Comparison of ENCODE assay signal across 22 mouse cellular contexts in the genomic region with DNA sequence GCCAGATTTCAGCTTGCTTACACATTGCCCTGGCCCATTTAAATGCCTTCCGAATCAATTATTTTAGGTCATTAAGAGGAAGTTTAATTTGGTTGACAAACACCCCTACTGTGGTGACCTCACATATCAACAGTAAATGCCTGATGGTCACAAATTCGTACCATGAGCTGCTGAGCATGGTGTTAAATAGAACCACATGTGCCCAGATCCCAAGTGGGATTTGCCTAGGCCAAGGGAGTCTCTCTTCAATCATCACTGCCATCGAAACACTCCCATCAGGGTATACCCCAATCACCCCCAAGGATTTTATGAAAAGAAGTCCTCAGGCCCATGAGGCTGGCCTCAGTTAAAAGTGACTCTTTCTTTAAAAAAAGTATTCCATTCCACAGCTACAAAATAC.
DNase-seq lines count a peak whose midpoint lies in the region; ATAC-seq lines count a peak whose summit lies in the region.
"Had no signal": no experiment of that assay in that cellular context is flagged by ENCODE, and none has a peak within 500 bp of the region (broad histone marks: within the 10 kb centered on the region; RNA-seq: fewer than 3 reads in every experiment).

No protein-coding gene starts in this region.

- H3K4me2 ChIP-seq in forebrain, embryonic 16.5 days (ENCODE audit: low read length) = no peak overlapping the region
- H3K4me2 ChIP-seq in forebrain, embryonic 11.5 days (ENCODE audit: low read depth, low read length, severe bottlenecking) = no peak overlapping the region
- H3K4me2 ChIP-seq in intestine, embryonic 16.5 days (ENCODE audit: low read depth, low read length) = no peak overlapping the region
- H3K4me2 ChIP-seq: heart, embryonic 11.5 days; hindbrain, embryonic 12.5 days; hindbrain, embryonic 15.5 days had no signal

- no peaks in the 10 kb centered on the region for H3K27me3 ChIP-seq in forebrain, embryonic 16.5 days (replicated peaks; ENCODE audit: control insufficient read depth, insufficient read depth, low read length)
- no peaks in the 10 kb centered on the region for H3K27me3 ChIP-seq in forebrain, embryonic 11.5 days (ENCODE audit: control insufficient read depth, insufficient read depth, low read length)
- H3K27me3 ChIP-seq in limb, embryonic 10.5 days (ENCODE audit: low read depth, poor library complexity, severe bottlenecking) = peaks cover 36% of the 10 kb centered on the region
- H3K27me3 ChIP-seq in intestine, embryonic 16.5 days (replicated peaks; ENCODE audit: control insufficient read depth, insufficient read depth, low read length) = no peaks in the 10 kb centered on the region
- H3K27me3 ChIP-seq: hindbrain, embryonic 12.5 days; hindbrain, embryonic 15.5 days had no signal

- peaks cover 9% of the 10 kb centered on the region for H3K4me1 ChIP-seq in forebrain, embryonic 16.5 days (replicated peaks; ENCODE audit: control insufficient read depth, insufficient read depth, low read length)
- H3K4me1 ChIP-seq in forebrain, embryonic 11.5 days (replicated peaks; ENCODE audit: control insufficient read depth, insufficient read depth, low read length) = 0 out of 2 replicates have a peak, but pooled peaks cover 3% of the 10 kb centered on the region
- H3K4me1 ChIP-seq in limb, embryonic 10.5 days = peaks cover 57% of the 10 kb centered on the region
- no peaks in the 10 kb centered on the region for H3K4me1 ChIP-seq in intestine, embryonic 16.5 days (ENCODE audit: control insufficient read depth, insufficient read depth, low read length)
- H3K4me1 ChIP-seq: hindbrain, embryonic 15.5 days had no signal

- H3K9ac ChIP-seq in forebrain, embryonic 16.5 days (replicated peaks; ENCODE audit: low read depth, low read length) = no peak overlapping the region
- no peak overlapping the region for H3K9ac ChIP-seq in forebrain, embryonic 11.5 days (ENCODE audit: low read length)
- H3K9ac ChIP-seq in intestine, embryonic 16.5 days (ENCODE audit: low read depth, low read length) = no peak overlapping the region
- H3K9ac ChIP-seq: hindbrain, embryonic 12.5 days; hindbrain, embryonic 15.5 days had no signal

- H3K9me3 ChIP-seq in forebrain, embryonic 16.5 days (ENCODE audit: control insufficient read depth, low read length) = no peaks in the 10 kb centered on the region
- H3K9me3 ChIP-seq in forebrain, embryonic 11.5 days (ENCODE audit: control insufficient read depth, low read length) = no peaks in the 10 kb centered on the region
- H3K9me3 ChIP-seq in limb, embryonic 10.5 days (replicated peaks) = no peaks in the 10 kb centered on the region
- H3K9me3 ChIP-seq in intestine, embryonic 16.5 days (ENCODE audit: control insufficient read depth, low read length) = no peaks in the 10 kb centered on the region
- H3K9me3 ChIP-seq: hindbrain, embryonic 12.5 days; hindbrain, embryonic 15.5 days had no signal

- no peak for DNase-seq in forebrain, embryonic 11.5 days (ENCODE audit: low spot score)
- peak; percentile 71 for DNase-seq in forelimb bud, embryonic 11.5 days (ENCODE audit: low read depth, low spot score)
- peak; percentile 64 for DNase-seq in limb, embryonic 10.5 days (ENCODE audit: low spot score)
- DNase-seq in gastrocnemius, postnatal 25 days = no peak
- DNase-seq: adrenal gland, adult 8-10 months; adrenal gland, postnatal 25 days; cerebellum, adult 11-12 months; cerebellum, adult 8-10 months; cerebellum, postnatal 10 days; cerebellum, postnatal 36 days; gastrocnemius, postnatal 10 days had no signal

- 72% methylated on average over 3 of the region's 3 CpGs for WGBS in forebrain, embryonic 16.5 days
- 73% methylated on average over 3 of the region's 3 CpGs for WGBS in forebrain, embryonic 11.5 days
- WGBS in limb, embryonic 10.5 days = 15% methylated on average over 3 of the region's 3 CpGs
- WGBS in intestine, embryonic 16.5 days = 86% methylated on average over 3 of the region's 3 CpGs

- H3K36me3 ChIP-seq in forebrain, embryonic 16.5 days (ENCODE audit: control insufficient read depth, insufficient read depth) = no peaks in the 10 kb centered on the region
- no peaks in the 10 kb centered on the region for H3K36me3 ChIP-seq in forebrain, embryonic 11.5 days (ENCODE audit: control insufficient read depth, insufficient read depth, low read length)
- H3K36me3 ChIP-seq in limb, embryonic 10.5 days = no peaks in the 10 kb centered on the region
- H3K36me3 ChIP-seq in intestine, embryonic 16.5 days (ENCODE audit: control insufficient read depth, insufficient read depth, low read length) = no peaks in the 10 kb centered on the region
- H3K36me3 ChIP-seq: forebrain, embryonic 10.5 days; hindbrain, embryonic 12.5 days; hindbrain, embryonic 15.5 days had no signal

- ATAC-seq in forebrain, embryonic 16.5 days = 0 out of 2 replicates have a peak, but pooled peaks have one; percentile 31
- ATAC-seq in forebrain, embryonic 11.5 days (replicated peaks; ENCODE audit: low FRiP score) = no peak
- ATAC-seq in intestine, embryonic 16.5 days = no peak
- ATAC-seq: activated CD4-positive, CD25-positive, alpha-beta regulatory T cell, adult 4 months; CD4-positive, CD25-positive, alpha-beta regulatory T cell, adult 4 months; forebrain, embryonic 14.5 days; inflammation-experienced regulatory T-cells, adult 6 months; intestine, postnatal 0 days had no signal

- no peak overlapping the region for H3K4me3 ChIP-seq in forebrain, embryonic 16.5 days (replicated peaks; ENCODE audit: low read length)
- no peak overlapping the region for H3K4me3 ChIP-seq in forebrain, embryonic 11.5 days (ENCODE audit: low read depth, low read length)
- no peak overlapping the region for H3K4me3 ChIP-seq in limb, embryonic 10.5 days
- no peak overlapping the region for H3K4me3 ChIP-seq in intestine, embryonic 16.5 days (ENCODE audit: low read length)
- H3K4me3 ChIP-seq: forebrain, embryonic 10.5 days; hindbrain, embryonic 12.5 days; hindbrain, embryonic 15.5 days had no signal

- no peak overlapping the region for H3K27ac ChIP-seq in forebrain, embryonic 16.5 days (ENCODE audit: low read length)
- no peak overlapping the region for H3K27ac ChIP-seq in forebrain, embryonic 11.5 days (ENCODE audit: low read depth, low read length)
- H3K27ac ChIP-seq in limb, embryonic 10.5 days = no peak overlapping the region
- no peak overlapping the region for H3K27ac ChIP-seq in intestine, embryonic 16.5 days (ENCODE audit: low read length)
- H3K27ac ChIP-seq: forebrain, embryonic 10.5 days; hindbrain, embryonic 12.5 days; hindbrain, embryonic 15.5 days had no signal

Comparison
In these comparisons a context has a peak if more than half of its experiments do, and no peak if none do; other contexts are left out.
1. DNase-seq: peak in forelimb bud, embryonic 11.5 days (single experiment) and limb, embryonic 10.5 days (single experiment); none in forebrain, embryonic 11.5 days (single experiment) and gastrocnemius, postnatal 25 days (single experiment).